Mouse (Mus musculus): ENCODE results near the gene Cmip.
A peak's percentile ranks its signal among the peaks of the same experiment; 100 is the strongest.

Gene Cmip

GRCm38 (mm10) chr8:117355111-117355831, 98.4 kb downstream of the Cmip start:
- no peak for DNase-seq

DNA sequence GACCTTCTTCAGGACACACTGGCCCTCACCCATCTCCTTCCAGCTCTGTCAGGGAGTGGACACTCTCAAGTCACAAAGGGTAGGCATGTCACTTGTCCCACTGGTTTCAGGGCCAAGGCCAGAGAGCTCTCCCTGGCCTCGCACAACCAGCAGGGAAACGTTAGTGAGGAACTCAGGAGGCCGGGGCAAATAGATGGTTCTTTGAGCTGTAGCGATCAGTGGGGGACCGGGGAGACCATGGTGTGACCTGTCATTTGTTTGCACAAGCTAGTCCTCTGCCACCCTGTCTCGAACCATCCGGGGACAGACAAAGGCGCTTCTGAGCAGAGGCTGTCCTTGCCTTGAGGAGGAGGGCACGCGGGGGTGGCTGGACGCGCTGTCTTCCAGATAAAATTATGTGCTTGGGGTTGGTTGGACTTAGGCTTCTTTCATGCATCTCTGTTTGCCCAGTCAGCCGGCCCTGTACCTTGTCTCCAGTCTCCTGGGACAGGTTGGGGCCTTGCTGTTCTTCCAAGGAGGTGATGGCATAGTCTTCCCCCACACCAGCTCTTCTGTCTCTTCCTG, 99.3 kb downstream of the Cmip start:
- DNase-seq = no peak

DNA sequence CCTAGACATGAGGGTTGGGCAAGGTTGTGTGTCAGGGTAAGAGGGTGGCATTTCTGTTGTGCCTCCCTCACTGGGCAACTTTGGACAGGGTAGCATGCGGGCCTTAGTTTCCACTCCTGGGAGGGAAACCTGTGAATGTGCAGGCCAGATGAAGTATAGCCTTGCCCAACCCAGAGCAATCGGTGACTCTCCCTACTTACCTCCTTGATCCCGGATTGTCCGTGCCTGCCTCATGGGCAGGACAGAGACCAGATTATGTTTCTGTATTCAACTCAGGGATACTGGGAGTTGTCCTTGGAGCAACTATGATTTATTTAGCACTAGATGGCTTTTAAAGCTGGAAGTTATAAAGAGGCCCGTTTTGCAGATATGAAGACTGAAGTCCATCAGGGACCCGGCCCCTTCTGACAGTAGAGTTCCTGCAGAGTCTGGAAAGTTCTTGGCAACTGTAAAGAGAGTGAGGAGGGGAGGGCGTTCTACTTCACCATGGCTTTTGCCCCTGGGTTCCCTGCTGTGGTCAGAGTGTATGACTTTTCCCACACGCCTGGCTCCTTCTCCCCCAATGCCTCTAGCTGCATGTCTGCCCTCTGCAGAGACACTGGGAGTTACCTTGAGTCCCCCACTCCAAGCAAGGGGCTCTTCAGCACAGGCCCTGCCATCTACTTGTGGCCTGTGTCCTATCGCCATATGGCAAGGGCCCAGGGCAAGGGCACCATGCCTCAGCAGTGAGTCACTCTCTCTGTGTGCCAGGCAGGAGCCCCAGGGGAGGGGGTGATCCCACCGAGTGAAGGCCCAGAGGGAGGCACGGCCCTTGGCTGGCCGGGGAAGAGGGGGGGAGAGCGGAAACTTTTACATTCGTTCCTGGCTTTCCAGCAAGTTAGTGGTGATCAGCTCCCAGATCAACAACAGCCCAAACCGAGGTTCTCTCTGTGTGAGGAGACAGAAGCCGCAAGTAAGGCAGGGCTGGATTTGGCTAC, 100.9 kb downstream of the Cmip start:
- no peak for DNase-seq

GRCm38 (mm10) chr8:117360172-117360930, 103.5 kb downstream of the Cmip start:
- DNase-seq = no peak

DNA sequence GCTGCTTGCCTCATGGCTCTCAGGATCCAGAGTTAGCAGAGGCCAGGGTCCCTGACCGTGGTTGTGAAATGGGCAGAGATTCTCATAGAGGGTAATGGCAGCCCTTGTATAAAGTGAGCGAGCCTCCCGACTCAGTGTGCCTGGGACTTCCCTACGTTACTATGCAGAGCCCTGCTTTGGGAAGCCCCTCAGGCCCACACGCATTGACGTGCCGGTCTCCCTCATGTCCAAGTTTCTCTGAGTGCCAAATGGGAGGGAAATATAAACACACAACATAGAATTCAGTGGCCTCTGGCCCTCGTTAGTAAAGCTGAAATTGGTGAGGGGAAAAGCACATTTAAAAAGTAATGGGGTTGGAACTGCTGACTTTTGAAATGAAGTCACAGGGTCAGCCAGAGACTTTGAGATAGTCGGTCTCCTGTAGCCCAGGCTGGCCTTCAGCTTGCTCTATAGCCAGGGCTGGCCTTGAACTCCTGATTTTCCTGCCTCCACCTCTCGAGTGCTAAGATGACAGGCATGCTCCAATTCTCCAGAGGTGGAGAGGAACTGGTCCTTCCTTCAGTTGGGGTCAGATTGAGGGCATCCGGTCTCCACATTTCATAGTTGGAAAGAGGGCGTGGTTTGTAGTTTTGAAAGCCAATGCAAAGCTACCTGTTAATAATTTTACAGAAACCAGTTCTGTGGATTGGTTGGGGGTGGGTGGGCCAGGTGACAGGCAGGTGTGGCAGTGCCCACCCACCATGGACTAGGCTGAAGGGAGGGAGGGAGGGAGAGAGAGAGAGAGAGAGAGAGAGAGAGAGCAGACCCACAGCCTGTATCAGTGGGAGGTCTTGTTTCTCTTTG, 105.0 kb downstream of the Cmip start:
- no peak for DNase-seq

GRCm38 (mm10) chr8:117362438-117362726, 105.5 kb downstream of the Cmip start:
- no peak for DNase-seq

DNA sequence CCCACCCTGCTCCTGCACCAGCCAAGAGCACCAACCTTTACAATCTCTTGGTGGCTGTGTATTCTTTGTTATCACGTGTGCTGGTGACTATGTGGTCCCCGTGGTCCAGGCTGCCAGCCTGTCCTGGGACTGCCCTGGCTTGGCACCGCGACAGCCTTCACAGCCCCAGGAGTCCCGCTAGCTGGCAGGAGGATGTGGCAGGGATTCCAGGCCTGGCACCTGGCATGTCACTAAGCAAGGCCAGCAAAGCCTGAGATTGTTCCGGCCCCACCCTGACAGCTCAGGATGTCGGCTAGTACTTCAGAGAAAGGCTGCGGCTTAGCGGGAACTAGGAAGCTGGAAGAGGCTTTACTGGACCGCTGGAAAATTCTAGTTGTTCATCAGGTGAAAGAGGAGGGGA, 106.4 kb downstream of the Cmip start:
- no peak for DNase-seq

DNA sequence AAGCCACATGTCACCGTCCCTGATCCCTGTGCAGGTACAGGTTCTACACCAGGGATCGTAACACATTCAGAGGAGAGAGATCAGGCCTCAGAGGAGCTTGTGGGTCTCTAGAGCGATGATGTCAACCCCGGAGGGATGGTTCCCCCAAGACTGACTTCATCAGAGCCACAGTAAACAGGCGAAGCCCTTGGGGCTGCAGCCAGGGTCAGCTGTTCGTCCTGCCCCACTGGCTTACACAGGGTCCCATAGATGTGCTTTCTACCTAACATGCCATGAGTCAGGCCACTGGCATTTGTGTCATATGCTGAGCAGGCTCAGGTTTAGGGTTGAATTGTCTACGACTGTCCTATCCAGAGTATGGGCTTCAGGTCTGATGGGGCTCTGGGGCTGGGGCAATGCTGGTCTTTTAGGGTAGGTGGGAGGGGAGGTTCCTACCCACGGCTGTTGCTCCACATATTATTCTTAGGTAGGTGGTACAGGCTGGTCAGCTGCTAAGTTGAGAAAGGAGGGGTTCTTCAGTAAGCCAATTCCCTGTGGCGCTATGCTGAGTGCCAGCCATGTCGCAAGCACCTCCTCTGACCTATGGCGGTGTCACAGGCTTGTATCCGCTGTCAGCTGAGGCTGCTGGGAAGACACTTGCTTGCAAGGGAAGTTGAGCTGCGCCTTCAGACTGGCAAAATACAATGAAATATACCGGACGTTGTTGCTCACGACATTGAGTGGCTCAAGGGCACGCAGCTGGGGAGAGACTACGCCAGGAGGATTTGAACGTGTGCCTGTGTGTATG, 107.7 kb downstream of the Cmip start:
- DNase-seq = no peak

DNA sequence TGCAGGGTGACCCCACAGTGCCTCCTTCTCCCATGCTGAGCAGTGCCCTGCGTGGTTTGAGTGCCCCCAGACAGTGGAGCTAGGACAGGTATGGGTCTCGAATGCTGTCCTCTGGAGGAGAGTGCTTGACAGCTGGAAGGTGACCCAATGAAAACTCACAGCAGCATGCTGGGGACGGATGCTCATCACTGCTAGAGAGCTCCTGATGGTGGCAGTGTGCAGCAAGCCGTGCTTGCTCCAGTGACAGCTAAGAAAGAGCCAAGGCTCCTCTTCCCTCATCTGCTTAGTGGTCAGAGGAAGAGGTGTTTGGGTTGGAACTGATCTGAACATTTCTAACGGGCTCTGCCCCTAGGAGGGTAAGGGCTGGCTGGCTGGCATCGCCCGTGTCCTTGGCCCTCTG, 109.6 kb downstream of the Cmip start:
- peak in 1 of 2 experiments; percentile 20 for DNase-seq

GRCm38 (mm10) chr8:117367441-117367840, 110.6 kb downstream of the Cmip start:
- no peak for DNase-seq

- DNase-seq = peak in 1 of 2 experiments; percentile 19
These were observed 111.9 kb downstream of the Cmip start for GRCm38 (mm10) chr8:117368781-117369180.

GRCm38 (mm10) chr8:117370009-117370408, 113.1 kb downstream of the Cmip start:
- no peak for DNase-seq

GRCm38 (mm10) chr8:117371189-117371588, 114.3 kb downstream of the Cmip start:
- DNase-seq = no peak

DNA sequence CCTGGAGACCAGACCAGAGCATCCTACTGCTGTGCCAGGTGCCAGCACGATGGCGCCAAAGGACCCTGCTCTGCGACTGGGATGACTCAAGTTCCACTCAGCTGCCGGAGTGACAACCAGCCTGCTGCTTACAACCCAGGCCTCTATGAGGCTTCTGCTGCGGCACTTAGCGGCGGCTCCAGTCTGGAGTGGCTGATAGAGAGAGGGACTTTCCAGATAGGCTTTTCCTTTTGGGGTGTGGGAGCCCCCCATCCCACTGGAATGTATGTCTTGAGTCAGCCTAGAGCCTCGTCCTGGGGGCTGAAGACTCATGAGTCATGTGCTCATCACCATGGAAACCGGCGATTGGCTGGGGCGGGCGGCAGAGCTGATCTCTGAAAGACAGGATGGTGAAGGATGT, 115.2 kb downstream of the Cmip start:
- no peak for DNase-seq

DNA sequence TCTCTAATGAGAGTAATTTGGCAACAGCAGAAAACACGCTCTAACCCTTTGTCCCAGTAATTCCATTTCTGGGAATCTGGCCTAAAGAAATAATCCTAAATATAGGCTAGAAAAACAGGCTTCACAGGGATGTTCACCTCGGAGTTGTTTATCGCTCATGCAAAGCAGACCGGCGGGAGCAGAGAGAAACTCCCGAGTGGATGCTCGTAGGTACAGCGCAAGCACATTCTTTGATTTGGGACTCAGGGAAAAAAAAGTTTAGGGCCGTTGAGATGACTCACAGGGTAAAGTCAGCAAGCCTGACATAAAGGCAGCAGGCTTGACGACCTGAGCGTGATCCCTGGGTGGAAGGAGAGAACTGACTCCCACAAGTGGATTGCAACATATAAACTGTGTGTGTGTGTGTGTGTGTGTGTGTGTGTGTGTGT, 116.2 kb downstream of the Cmip start:
- DNase-seq = no peak

DNA sequence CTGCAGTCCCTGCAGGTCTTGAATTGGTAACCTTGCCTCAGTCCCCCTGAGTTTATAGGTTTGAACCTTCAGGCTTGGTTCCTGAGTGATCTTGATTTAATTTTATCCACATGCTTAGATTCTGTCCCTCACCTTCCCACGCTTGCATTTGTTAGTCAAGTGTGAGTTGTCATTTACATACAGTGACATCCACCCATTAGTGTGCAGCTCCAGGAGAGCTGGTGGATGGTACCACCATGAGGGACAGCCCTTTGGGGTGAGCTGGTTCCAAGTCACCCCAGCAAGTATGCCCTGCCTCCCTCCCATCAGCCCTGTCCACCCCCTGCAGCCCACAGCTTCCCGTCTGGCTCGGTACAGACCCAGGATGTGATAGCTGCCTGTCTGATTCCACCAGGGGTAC, 117.2 kb downstream of the Cmip start:
- DNase-seq = no peak

DNA sequence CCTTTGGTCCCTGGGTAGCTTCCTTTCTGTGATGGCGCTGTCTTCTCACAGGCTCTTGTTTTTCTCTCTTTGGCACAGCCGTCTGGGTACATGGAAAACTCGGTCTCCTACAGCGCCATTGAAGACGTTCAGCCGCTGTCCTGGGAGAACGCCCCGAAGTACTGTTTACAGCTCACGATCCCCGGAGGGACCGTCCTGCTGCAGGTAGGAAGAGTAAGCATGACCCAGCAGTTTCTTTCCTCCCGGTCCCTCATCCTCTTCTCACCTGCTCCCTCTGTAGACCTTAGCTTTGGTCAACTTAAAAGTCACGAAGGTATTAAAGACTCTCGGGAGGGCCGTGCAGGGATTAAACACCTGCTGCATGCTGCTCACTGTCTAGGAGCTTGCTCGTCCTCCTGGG, 120.1 kb downstream of the Cmip start:
- DNase-seq = no peak

- DNase-seq = no peak
These were observed 121.8 kb downstream of the Cmip start for GRCm38 (mm10) chr8:117378625-117379024.

GRCm38 (mm10) chr8:117379131-117379530, 122.3 kb downstream of the Cmip start:
- DNase-seq = peak; percentile 26 to 33

- no peak for DNase-seq
These were observed 123.9 kb downstream of the Cmip start for GRCm38 (mm10) chr8:117380796-117381195.

GRCm38 (mm10) chr8:117386142-117386541, 129.3 kb downstream of the Cmip start:
- DNase-seq = peak; percentile 24 to 60
